Mouse (Mus musculus) forebrain, embryonic 15.5 days (tissue): ENCODE results near the gene Naa16. TPM values are rescaled to one million over a fixed set of nuclear protein-coding genes. Genes with fewer than 3 reads are reported as not detected.

ENCODE experiments used
- ATAC-seq: fragments of 200-750 bp; cut with Nextera tagmentation; replicated peaks from 2 replicates; pipeline ENCODE4 v1.8.0; 2017; ENCODE audit warnings: mild to moderate bottlenecking, moderate TSS enrichment, moderate library complexity
- H3K27ac ChIP-seq: fragments of 300-500 bp; sonication (generic); replicated peaks from 2 replicates; pipeline ENCODE4 v1.5.1; 2015; ENCODE audit warnings: mild to moderate bottlenecking, inconsistent platforms
- H3K27me3 ChIP-seq: fragments of 300-500 bp; sonication (generic); 2 replicates; pipeline ENCODE4 v1.6.1; 2015; ENCODE audit warnings: inconsistent platforms
- H3K36me3 ChIP-seq: fragments of 300-500 bp; sonication (generic); 2 replicates; pipeline ENCODE4 v1.6.1; 2015; ENCODE audit warnings: mild to moderate bottlenecking, inconsistent platforms
- H3K4me1 ChIP-seq: fragments of 300-500 bp; sonication (generic); 2 replicates; pipeline ENCODE4 v1.6.1; 2015; ENCODE audit warnings: inconsistent platforms
- H3K4me2 ChIP-seq: fragments of 300-500 bp; sonication (generic); replicated peaks from 2 replicates; pipeline ENCODE4 v1.6.1; 2015; ENCODE audit warnings: mild to moderate bottlenecking, inconsistent platforms
- H3K4me3 ChIP-seq: fragments of 300-500 bp; sonication (generic); 2 replicates; pipeline ENCODE4 v1.5.1; 2015; ENCODE audit warnings: mild to moderate bottlenecking, inconsistent platforms
- H3K9ac ChIP-seq: fragments of 300-500 bp; sonication (generic); replicated peaks from 2 replicates; pipeline ENCODE4 v1.6.1; 2015; ENCODE audit warnings: mild to moderate bottlenecking, inconsistent platforms
- H3K9me3 ChIP-seq: fragments of 300-500 bp; sonication (generic); 2 replicates; pipeline ENCODE4 v1.6.1; 2016; ENCODE audit warnings: inconsistent platforms
- WGBS: fragments of 180-500 bp; shearing (Covaris S2); methylation state at CpG from one replicate; pipeline ENCODE4 v1.1.7; 2015; ENCODE audit warnings: mixed read lengths; 5-methylcytosine and 5-hydroxymethylcytosine counted together
- polyA plus RNA-seq: library from polyadenylated mRNA; unstranded; fragments of >200 nt; fragmentation: Nextera tagmentation; extraction: Ambion mirVana; gene quantifications from 2 replicates; pipeline ENCODE4 v1.2.1, GENCODE M21; 2015

Naa16 gene
- polyA plus RNA-seq, 1 experiment from 2014 or later = 31.5 TPM

- H3K4me2 ChIP-seq = no peak overlapping the region
- no peaks in the 10 kb centered on the region for H3K9me3 ChIP-seq
- H3K27me3 ChIP-seq = no peaks in the 10 kb centered on the region
- H3K4me1 ChIP-seq = peaks cover 12% of the 10 kb centered on the region; the same call in 1 of the 2 replicates
- no peak overlapping the region for H3K9ac ChIP-seq
- no peaks in the 10 kb centered on the region for H3K36me3 ChIP-seq
- no peak overlapping the region for H3K4me3 ChIP-seq
- no peak overlapping the region for H3K27ac ChIP-seq
- 92% methylated on average over 5 of the region's 5 CpGs for WGBS
- ATAC-seq = no peak
Observed at GRCm38 (mm10) chr14:79321881-79322280, 68.7 kb downstream of the Naa16 start.

- H3K4me3 ChIP-seq = no peak overlapping the region
- H3K4me2 ChIP-seq = no peak overlapping the region
- WGBS = 20% methylated on average over 8 of the region's 8 CpGs
- H3K9me3 ChIP-seq = no peaks in the 10 kb centered on the region
- no peak overlapping the region for H3K9ac ChIP-seq
- no peaks in the 10 kb centered on the region for H3K36me3 ChIP-seq
- peaks cover 12% of the 10 kb centered on the region; the same call in 1 of the 2 replicates for H3K4me1 ChIP-seq
- H3K27ac ChIP-seq = no peak overlapping the region
- peak; percentile 78 for ATAC-seq
- H3K27me3 ChIP-seq = no peaks in the 10 kb centered on the region
Observed at GRCm38 (mm10) chr14:79321152-79321551, 69.4 kb downstream of the Naa16 start.

DNA sequence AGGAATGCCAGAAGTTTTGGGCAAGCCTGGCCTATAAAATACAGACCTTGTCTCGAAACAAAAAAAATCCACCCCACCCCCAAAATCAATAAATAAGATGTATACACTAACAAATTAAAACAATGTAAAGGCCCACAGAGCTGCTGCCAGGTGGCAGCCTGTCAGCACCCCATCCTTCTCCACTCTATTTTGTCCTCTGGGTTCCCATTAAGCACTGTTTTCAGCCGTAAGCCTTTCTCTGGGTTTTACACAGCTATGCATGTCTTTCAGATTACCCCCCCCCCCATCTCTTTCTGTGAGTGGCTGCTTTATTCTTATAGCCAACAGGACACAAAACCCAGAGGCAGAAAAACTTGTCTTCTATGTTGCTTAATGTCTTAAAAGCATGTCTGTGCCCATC lies 73.0 kb downstream of the Naa16 start:
- Histone ChIP-seq H3K27ac (no peak overlapping the region), H3K27me3 (no peaks in the 10 kb centered on the region), H3K4me3 (no peak overlapping the region), H3K36me3 (no peaks in the 10 kb centered on the region), H3K9ac (no peak overlapping the region), H3K4me1 (peaks cover 11% of the 10 kb centered on the region; the same call in 1 of the 2 replicates), H3K9me3 (no peaks in the 10 kb centered on the region), H3K4me2 (no peak overlapping the region)
- no peak for ATAC-seq
- WGBS = 42% methylated on average over 2 of the region's 2 CpGs

GRCm38 (mm10) chr14:79315877-79316276 lies 74.7 kb downstream of the Naa16 start:
- Histone ChIP-seq H3K27ac (no peak overlapping the region), H3K9ac (no peak overlapping the region), H3K27me3 (no peaks in the 10 kb centered on the region), H3K4me3 (no peak overlapping the region), H3K4me1 (peaks cover 11% of the 10 kb centered on the region; the same call in 1 of the 2 replicates), H3K9me3 (no peaks in the 10 kb centered on the region), H3K4me2 (no peak overlapping the region), H3K36me3 (no peaks in the 10 kb centered on the region)
- WGBS = 66% methylated on average over 7 of the region's 7 CpGs
- no peak for ATAC-seq

- H3K4me1 ChIP-seq = peaks cover 11% of the 10 kb centered on the region; the same call in 1 of the 2 replicates
- H3K27ac ChIP-seq = peak overlapping the region; percentile 47
- no peak overlapping the region for H3K4me2 ChIP-seq
- no peaks in the 10 kb centered on the region for H3K27me3 ChIP-seq
- H3K4me3 ChIP-seq = no peak overlapping the region
- WGBS = 61% methylated on average over 12 of the region's 12 CpGs
- no peaks in the 10 kb centered on the region for H3K36me3 ChIP-seq
- ATAC-seq = no peak
- H3K9ac ChIP-seq = no peak overlapping the region
- H3K9me3 ChIP-seq = no peaks in the 10 kb centered on the region
Observed at GRCm38 (mm10) chr14:79314245-79315010, 76.2 kb downstream of the Naa16 start.

GRCm38 (mm10) chr14:79313439-79314175 lies 77.0 kb downstream of the Naa16 start:
- H3K36me3 ChIP-seq = no peaks in the 10 kb centered on the region
- no peak overlapping the region for H3K4me2 ChIP-seq
- peak overlapping the region; percentile 47 for H3K27ac ChIP-seq
- H3K4me1 ChIP-seq = peaks cover 11% of the 10 kb centered on the region; the same call in 1 of the 2 replicates
- ATAC-seq = peak; percentile 73; the same call in 1 of the 2 replicates
- H3K27me3 ChIP-seq = no peaks in the 10 kb centered on the region
- WGBS = 40% methylated on average over 8 of the region's 8 CpGs
- no peak overlapping the region for H3K4me3 ChIP-seq
- H3K9me3 ChIP-seq = no peaks in the 10 kb centered on the region
- H3K9ac ChIP-seq = no peak overlapping the region

- no peak for ATAC-seq
- H3K4me2 ChIP-seq = no peak overlapping the region
Observed at GRCm38 (mm10) chr14:79312719-79313118, 77.9 kb downstream of the Naa16 start.

GRCm38 (mm10) chr14:79311918-79312454 lies 78.6 kb downstream of the Naa16 start:
- 54% methylated on average over 4 of the region's 4 CpGs for WGBS
- H3K4me1 ChIP-seq = peaks cover 9% of the 10 kb centered on the region; the same call in 1 of the 2 replicates
- no peaks in the 10 kb centered on the region for H3K27me3 ChIP-seq
- no peak overlapping the region for H3K4me2 ChIP-seq
- H3K9ac ChIP-seq = no peak overlapping the region
- H3K9me3 ChIP-seq = no peaks in the 10 kb centered on the region
- ATAC-seq = no peak
- no peak overlapping the region for H3K4me3 ChIP-seq
- no peak overlapping the region for H3K27ac ChIP-seq
- H3K36me3 ChIP-seq = no peaks in the 10 kb centered on the region

More at GRCm38 (mm10) chr14:79312719-79313118, 77.9 kb downstream of the Naa16 start:
- WGBS = 78% methylated on average over 4 of the region's 4 CpGs
- H3K4me1 ChIP-seq = peaks cover 13% of the 10 kb centered on the region; the same call in 1 of the 2 replicates
- no peaks in the 10 kb centered on the region for H3K9me3 ChIP-seq
- no peaks in the 10 kb centered on the region for H3K27me3 ChIP-seq
- no peak overlapping the region for H3K27ac ChIP-seq
- H3K36me3 ChIP-seq = no peaks in the 10 kb centered on the region
- H3K4me3 ChIP-seq = no peak overlapping the region
- no peak overlapping the region for H3K9ac ChIP-seq

- WGBS = 72% methylated on average over 4 of the region's 4 CpGs
- no peaks in the 10 kb centered on the region for H3K36me3 ChIP-seq
- no peak overlapping the region for H3K27ac ChIP-seq
- H3K4me3 ChIP-seq = no peak overlapping the region
- no peak overlapping the region for H3K4me2 ChIP-seq
- no peak for ATAC-seq
- no peak overlapping the region for H3K9ac ChIP-seq
- H3K27me3 ChIP-seq = no peaks in the 10 kb centered on the region
- no peaks in the 10 kb centered on the region for H3K9me3 ChIP-seq
- H3K4me1 ChIP-seq = peaks cover 8% of the 10 kb centered on the region; the same call in 1 of the 2 replicates
Observed at GRCm38 (mm10) chr14:79309115-79309514, 81.5 kb downstream of the Naa16 start.

DNA sequence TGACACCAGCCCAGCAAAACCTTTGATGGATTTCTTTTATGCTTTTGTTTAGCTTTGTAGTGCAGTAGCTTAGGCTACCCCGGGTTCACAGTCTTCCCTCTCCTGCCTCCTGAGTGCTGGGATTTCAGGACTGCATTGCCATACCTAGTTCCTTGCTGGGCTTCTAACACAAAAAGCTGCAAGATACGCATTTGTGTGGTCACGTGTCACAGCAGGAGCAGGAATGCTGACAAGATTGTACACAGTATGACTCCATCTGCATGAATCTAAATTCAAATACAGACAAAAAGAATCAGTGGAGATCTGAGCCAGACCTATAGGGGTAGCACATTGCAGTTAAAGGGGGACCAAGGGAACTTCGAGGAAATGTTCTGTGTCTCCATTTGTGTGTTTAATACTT lies 82.2 kb downstream of the Naa16 start:
- peak; percentile 51; the same call in 1 of the 2 replicates for ATAC-seq
- no peak overlapping the region for H3K9ac ChIP-seq
- no peaks in the 10 kb centered on the region for H3K9me3 ChIP-seq
- H3K27me3 ChIP-seq = no peaks in the 10 kb centered on the region
- no peak overlapping the region for H3K4me3 ChIP-seq
- WGBS = 10% methylated on average over 4 of the region's 4 CpGs
- H3K36me3 ChIP-seq = no peaks in the 10 kb centered on the region
- H3K27ac ChIP-seq = no peak overlapping the region
- H3K4me1 ChIP-seq = peaks cover 5% of the 10 kb centered on the region; the same call in 1 of the 2 replicates
- no peak overlapping the region for H3K4me2 ChIP-seq

DNA sequence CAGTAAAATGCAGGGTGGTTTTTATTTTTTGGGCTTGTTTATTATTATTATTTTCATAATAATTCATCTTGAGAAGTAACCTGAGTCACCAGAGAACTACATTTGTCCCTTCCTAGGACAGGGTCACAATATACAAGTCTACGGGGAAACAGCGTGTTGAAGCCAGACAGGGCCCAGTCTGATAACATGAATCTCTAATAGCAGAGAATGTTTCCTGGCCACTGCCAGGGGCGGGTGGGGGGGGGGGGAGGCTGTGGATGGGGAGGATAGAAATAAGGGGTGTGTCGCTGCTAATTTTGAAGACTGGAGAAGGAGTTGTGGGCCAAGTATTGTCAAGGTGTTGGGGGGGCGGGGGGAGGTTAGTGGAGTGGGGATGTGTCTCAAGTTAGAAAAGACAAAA lies 82.7 kb downstream of the Naa16 start:
- peaks cover 5% of the 10 kb centered on the region; the same call in 1 of the 2 replicates for H3K4me1 ChIP-seq
- H3K9me3 ChIP-seq = no peaks in the 10 kb centered on the region
- H3K9ac ChIP-seq = no peak overlapping the region
- H3K27ac ChIP-seq = no peak overlapping the region
- ATAC-seq = no peak
- 45% methylated on average over 5 of the region's 5 CpGs for WGBS
- H3K4me3 ChIP-seq = no peak overlapping the region
- H3K27me3 ChIP-seq = no peaks in the 10 kb centered on the region
- H3K4me2 ChIP-seq = no peak overlapping the region
- no peaks in the 10 kb centered on the region for H3K36me3 ChIP-seq

- H3K36me3 ChIP-seq = no peaks in the 10 kb centered on the region
- no peaks in the 10 kb centered on the region for H3K27me3 ChIP-seq
- no peaks in the 10 kb centered on the region for H3K9me3 ChIP-seq
- 90% methylated on average over 7 of the region's 7 CpGs for WGBS
- H3K4me3 ChIP-seq = no peak overlapping the region
- no peak overlapping the region for H3K27ac ChIP-seq
- H3K9ac ChIP-seq = no peak overlapping the region
- no peak overlapping the region for H3K4me2 ChIP-seq
- no peak for ATAC-seq
- peaks cover 5% of the 10 kb centered on the region; the same call in 1 of the 2 replicates for H3K4me1 ChIP-seq
Observed at GRCm38 (mm10) chr14:79307138-79307537, 83.4 kb downstream of the Naa16 start.
